Mouse (Mus musculus): ENCODE measurements around the gene Flg. TPM values are rescaled to one million over a fixed set of nuclear protein-coding genes. Genes with fewer than 3 reads are reported as not detected.

Flg gene
- polyA plus RNA-seq (2014; fragmentation: Nextera tagmentation; extraction: Ambion mirVana): 0.10 and 0.24 TPM in 2 replicates

DNA sequence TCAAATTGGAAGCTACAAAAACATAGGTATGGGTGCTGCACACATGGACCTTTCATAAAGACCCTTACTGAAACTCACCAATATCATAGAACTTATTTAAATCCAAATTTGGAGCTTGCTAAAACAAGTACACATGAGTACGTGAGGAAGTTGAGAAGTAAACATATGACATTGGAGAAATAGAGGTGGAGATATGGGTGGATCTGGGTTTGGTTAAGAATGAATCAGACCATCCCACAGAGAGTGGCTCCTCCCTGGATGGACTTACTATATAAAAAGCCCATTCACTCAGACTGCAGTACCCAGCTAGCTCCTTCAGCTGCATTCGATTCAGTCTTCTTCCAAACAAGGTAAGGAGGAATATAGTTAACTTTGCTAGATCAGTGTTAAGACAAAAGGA, at the start of gene Flg:
Gene Flg (plus strand): TSS at position 301 of the 400 bp plus-strand sequence.
- ATAC-seq (ENCODE audit: low FRiP score, low TSS enrichment): no peak
- H3K4me3 ChIP-seq (ENCODE audit: low read length): no peak within 1 kb of the TSS
- H3K4me1 ChIP-seq (ENCODE audit: control insufficient read depth, insufficient read depth, low read length): no peaks in the 10 kb centered on the region
- no peak within 1 kb of the TSS for H3K9ac ChIP-seq (ENCODE audit: low read depth, low read length)
- no peak within 1 kb of the TSS for H3K27ac ChIP-seq (ENCODE audit: low read depth, low read length)
- H3K27me3 ChIP-seq (ENCODE audit: control insufficient read depth, insufficient read depth, low read length): no peaks in the 10 kb centered on the region
- no peaks in the 10 kb centered on the region for H3K9me3 ChIP-seq (ENCODE audit: control insufficient read depth, low read length)
- H3K36me3 ChIP-seq (ENCODE audit: control insufficient read depth, insufficient read depth, low read length): no peaks in the 10 kb centered on the region
- whole genome bisulfite sequencing: 88% methylated on average over 2 of the region's 2 CpGs
- H3K4me2 ChIP-seq (replicated peaks; ENCODE audit: low read depth, low read length): no peak within 1 kb of the TSS

DNA sequence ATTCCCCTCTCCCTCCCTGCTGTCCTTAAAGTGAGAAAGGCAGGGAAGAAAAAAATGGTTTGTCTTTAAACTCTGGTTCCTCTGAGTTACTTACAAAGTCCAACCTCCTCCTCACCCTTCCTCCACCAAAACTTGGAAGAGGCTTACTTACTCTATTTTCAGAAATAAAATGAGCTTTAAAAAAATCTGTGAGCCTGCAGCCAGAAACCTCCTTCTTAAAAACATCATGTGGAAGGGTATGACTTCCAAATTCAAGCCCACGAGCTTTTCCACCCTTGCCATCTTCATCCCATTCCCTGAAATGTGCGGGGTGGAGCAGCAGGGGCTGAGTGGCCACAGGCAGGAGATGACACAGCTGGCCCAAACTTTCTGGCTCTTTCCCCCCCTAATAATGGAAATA, 24.2 kb downstream of the Flg start:
- no peak overlapping the region for H3K9ac ChIP-seq (ENCODE audit: low read depth, low read length)
- no peaks in the 10 kb centered on the region for H3K27me3 ChIP-seq (ENCODE audit: control insufficient read depth, insufficient read depth, low read length)
- 81% methylated on average over 2 of the region's 2 CpGs for WGBS
- no peaks in the 10 kb centered on the region for H3K9me3 ChIP-seq (ENCODE audit: control insufficient read depth, low read length)
- no peaks in the 10 kb centered on the region for H3K4me1 ChIP-seq (ENCODE audit: control insufficient read depth, insufficient read depth, low read length)
- ATAC-seq (ENCODE audit: low FRiP score, low TSS enrichment): no peak
- no peaks in the 10 kb centered on the region for H3K36me3 ChIP-seq (ENCODE audit: control insufficient read depth, insufficient read depth, low read length)
- no peak overlapping the region for H3K4me3 ChIP-seq (ENCODE audit: low read length)
- no peak overlapping the region for H3K4me2 ChIP-seq (replicated peaks; ENCODE audit: low read depth, low read length)
- no peak overlapping the region for H3K27ac ChIP-seq (ENCODE audit: low read depth, low read length)

DNA sequence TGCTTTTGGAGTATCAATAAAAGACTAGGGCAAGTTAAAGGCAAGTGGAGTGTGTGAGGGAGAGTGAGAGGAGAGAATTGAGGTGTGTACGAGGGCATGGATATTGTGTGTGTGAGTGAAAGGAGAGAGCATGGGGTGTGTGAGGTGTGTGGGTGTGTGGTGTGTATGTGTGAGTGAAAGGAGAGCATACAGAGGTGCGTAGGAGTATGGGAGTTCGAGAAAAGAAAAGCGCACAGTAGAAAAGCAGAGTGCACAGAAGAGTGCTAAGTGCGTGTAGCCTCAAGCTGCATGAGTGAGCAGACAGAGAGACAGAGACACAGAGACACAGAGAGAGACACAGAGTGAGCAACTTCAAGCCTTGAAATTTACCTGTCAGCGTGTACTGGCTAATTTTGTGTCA, 26.5 kb downstream of the Flg start:
- no peak for ATAC-seq (ENCODE audit: low FRiP score, low TSS enrichment)
- Histone ChIP-seq H3K4me1 (ENCODE audit: control insufficient read depth, insufficient read depth, low read length) (no peaks in the 10 kb centered on the region), H3K27me3 (ENCODE audit: control insufficient read depth, insufficient read depth, low read length) (no peaks in the 10 kb centered on the region), H3K4me3 (ENCODE audit: low read length) (no peak overlapping the region), H3K36me3 (ENCODE audit: control insufficient read depth, insufficient read depth, low read length) (no peaks in the 10 kb centered on the region), H3K4me2 (replicated peaks; ENCODE audit: low read depth, low read length) (no peak overlapping the region), H3K9me3 (ENCODE audit: control insufficient read depth, low read length) (peaks cover 3% of the 10 kb centered on the region; the same call in 1 of the 2 replicates), H3K9ac (ENCODE audit: low read depth, low read length) (no peak overlapping the region), H3K27ac (ENCODE audit: low read depth, low read length) (no peak overlapping the region)
- WGBS: 86% methylated on average over 6 of the region's 6 CpGs

DNA sequence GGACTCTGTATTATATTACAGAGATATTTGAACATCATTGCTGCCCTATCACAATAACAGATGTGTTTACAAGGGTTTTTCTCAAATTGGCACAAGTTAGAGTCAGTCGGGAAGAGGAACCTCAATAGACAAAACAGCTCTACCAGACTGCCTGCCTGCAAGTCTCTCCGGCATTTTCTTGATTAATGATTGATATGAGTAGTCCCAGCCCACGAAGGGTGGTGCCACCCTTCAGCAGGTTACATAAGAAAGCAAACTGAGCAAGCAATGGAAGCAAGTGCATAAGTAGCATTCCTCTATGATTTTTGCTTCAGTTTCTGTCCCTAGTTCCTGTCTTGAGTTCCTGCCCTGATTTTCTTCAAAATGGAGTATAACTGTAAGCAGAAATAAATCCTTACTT, 28.6 kb downstream of the Flg start:
- Histone ChIP-seq H3K27ac (ENCODE audit: low read depth, low read length) (no peak overlapping the region), H3K9me3 (ENCODE audit: control insufficient read depth, low read length) (peaks cover 3% of the 10 kb centered on the region; the same call in 1 of the 2 replicates), H3K4me3 (ENCODE audit: low read length) (no peak overlapping the region), H3K27me3 (ENCODE audit: control insufficient read depth, insufficient read depth, low read length) (no peaks in the 10 kb centered on the region), H3K9ac (ENCODE audit: low read depth, low read length) (no peak overlapping the region), H3K36me3 (ENCODE audit: control insufficient read depth, insufficient read depth, low read length) (no peaks in the 10 kb centered on the region), H3K4me2 (replicated peaks; ENCODE audit: low read depth, low read length) (no peak overlapping the region), H3K4me1 (ENCODE audit: control insufficient read depth, insufficient read depth, low read length) (no peaks in the 10 kb centered on the region)
- 68% methylated on average over 3 of the region's 3 CpGs for WGBS
- no peak for ATAC-seq (ENCODE audit: low FRiP score, low TSS enrichment)

DNA sequence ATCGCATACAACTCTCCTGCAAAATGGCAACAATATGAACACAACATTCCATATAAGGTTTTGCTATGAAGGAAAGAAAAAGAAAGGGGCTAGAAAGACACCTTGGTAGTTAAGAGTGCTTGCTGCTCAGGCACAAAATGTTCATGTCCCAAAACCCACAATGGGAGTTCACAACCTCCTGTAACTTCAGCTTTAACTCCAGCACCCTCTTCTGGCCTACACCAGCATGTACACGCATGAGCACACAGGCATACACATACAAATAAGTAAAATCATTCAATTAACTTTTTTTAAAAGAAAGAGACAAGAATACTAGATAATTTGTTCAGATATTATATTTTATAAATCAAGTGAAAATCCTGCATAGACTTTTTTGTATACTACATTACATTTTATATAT, 32.8 kb downstream of the Flg start:
- ATAC-seq (ENCODE audit: low FRiP score, low TSS enrichment): no peak
- no peaks in the 10 kb centered on the region for H3K4me1 ChIP-seq (ENCODE audit: control insufficient read depth, insufficient read depth, low read length)

DNA sequence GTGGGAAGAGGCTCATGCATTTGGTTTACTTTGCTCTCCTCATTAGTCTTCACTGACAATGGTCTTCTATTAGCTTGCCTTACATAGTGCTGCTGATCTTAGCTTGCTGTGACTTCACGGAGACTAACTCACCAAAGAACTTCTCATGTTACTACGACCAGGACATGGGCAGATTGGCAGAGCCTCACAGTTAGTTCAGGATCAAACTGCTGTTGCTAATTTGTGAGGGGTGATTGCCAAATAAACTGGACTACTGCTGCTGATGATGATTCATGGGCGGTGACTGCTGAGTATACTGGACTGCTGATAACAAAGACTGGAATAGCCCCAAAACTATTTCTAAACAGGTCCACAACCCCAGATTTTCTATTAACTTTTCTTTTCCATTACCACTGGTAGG, 38.0 kb downstream of the Flg start:
- H3K9me3 ChIP-seq (ENCODE audit: control insufficient read depth, low read length): no peaks in the 10 kb centered on the region

More for the DNA sequence above, 32.8 kb downstream of the Flg start:
- Histone ChIP-seq H3K4me2 (replicated peaks; ENCODE audit: low read depth, low read length) (no peak overlapping the region), H3K36me3 (ENCODE audit: control insufficient read depth, insufficient read depth, low read length) (no peaks in the 10 kb centered on the region), H3K27me3 (ENCODE audit: control insufficient read depth, insufficient read depth, low read length) (no peaks in the 10 kb centered on the region), H3K4me3 (ENCODE audit: low read length) (no peak overlapping the region), H3K9me3 (ENCODE audit: control insufficient read depth, low read length) (peaks cover 3% of the 10 kb centered on the region; the same call in 1 of the 2 replicates), H3K27ac (ENCODE audit: low read depth, low read length) (no peak overlapping the region), H3K9ac (ENCODE audit: low read depth, low read length) (no peak overlapping the region)
- 83% methylated on average over 2 of the region's 2 CpGs for WGBS

DNA sequence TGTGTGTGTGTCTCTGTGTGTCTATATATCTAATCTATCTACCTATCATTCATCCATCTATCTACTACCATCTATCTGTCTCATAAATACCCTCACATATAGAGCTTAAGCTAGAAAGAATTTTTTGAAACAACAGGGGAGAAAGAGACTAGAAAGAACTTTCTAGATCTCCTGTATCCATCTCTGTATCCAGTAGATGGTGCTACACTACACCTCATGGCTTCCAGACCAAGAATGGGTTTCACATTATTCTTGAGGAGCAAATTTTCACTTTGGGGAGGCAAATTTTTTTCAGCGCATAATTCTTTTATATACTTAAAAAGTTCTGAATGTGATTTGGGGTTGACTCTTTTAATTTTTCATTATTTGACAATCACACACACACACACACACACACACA, 41.1 kb downstream of the Flg start:
- H3K27ac ChIP-seq (ENCODE audit: low read depth, low read length): no peak overlapping the region
- no peaks in the 10 kb centered on the region for H3K9me3 ChIP-seq (ENCODE audit: control insufficient read depth, low read length)
- H3K36me3 ChIP-seq (ENCODE audit: control insufficient read depth, insufficient read depth, low read length): no peaks in the 10 kb centered on the region
- H3K27me3 ChIP-seq (ENCODE audit: control insufficient read depth, insufficient read depth, low read length): no peaks in the 10 kb centered on the region
- H3K4me1 ChIP-seq (ENCODE audit: control insufficient read depth, insufficient read depth, low read length): no peaks in the 10 kb centered on the region
- ATAC-seq (ENCODE audit: low FRiP score, low TSS enrichment): no peak
- WGBS: 91% methylated on average over 1 of the region's 1 CpGs
- no peak overlapping the region for H3K9ac ChIP-seq (ENCODE audit: low read depth, low read length)
- no peak overlapping the region for H3K4me2 ChIP-seq (replicated peaks; ENCODE audit: low read depth, low read length)
- H3K4me3 ChIP-seq (ENCODE audit: low read length): no peak overlapping the region

More for the DNA sequence above, 38.0 kb downstream of the Flg start:
- Histone ChIP-seq H3K36me3 (ENCODE audit: control insufficient read depth, insufficient read depth, low read length) (no peaks in the 10 kb centered on the region), H3K4me3 (ENCODE audit: low read length) (no peak overlapping the region), H3K4me1 (ENCODE audit: control insufficient read depth, insufficient read depth, low read length) (no peaks in the 10 kb centered on the region), H3K9ac (ENCODE audit: low read depth, low read length) (no peak overlapping the region), H3K27me3 (ENCODE audit: control insufficient read depth, insufficient read depth, low read length) (no peaks in the 10 kb centered on the region), H3K27ac (ENCODE audit: low read depth, low read length) (no peak overlapping the region), H3K4me2 (replicated peaks; ENCODE audit: low read depth, low read length) (no peak overlapping the region)
- no peak for ATAC-seq (ENCODE audit: low FRiP score, low TSS enrichment)
- 59% methylated on average over 3 of the region's 3 CpGs for WGBS

DNA sequence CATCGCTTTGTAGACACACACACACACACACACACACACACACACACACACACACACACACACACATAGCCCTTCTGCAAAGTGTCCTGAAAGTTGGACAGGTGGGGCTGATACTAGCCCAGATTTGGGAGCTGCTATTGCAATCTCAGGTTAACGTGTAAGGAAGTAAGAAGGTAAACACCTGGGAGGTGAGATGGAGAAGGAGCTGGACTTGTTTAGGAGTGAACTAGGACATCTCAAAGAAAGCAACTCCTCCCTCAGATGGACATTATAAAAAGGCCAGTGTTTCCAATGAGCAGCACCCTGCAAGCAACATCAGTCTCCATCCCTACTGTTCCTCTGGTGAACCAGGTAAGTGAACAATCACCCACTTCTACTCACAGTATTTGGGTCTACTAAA, 46.1 kb downstream of the Flg start, which contains the start of gene Hrnr:
Gene Hrnr (plus strand): TSS at position 301 of the 400 bp plus-strand sequence.
- 78% methylated on average over 2 of the region's 2 CpGs for WGBS
- H3K4me1 ChIP-seq (ENCODE audit: control insufficient read depth, insufficient read depth, low read length): no peaks in the 10 kb centered on the region
- no peak within 1 kb of the TSS for H3K4me3 ChIP-seq (ENCODE audit: low read length)
- ATAC-seq (ENCODE audit: low FRiP score, low TSS enrichment): no peak
- no peaks in the 10 kb centered on the region for H3K27me3 ChIP-seq (ENCODE audit: control insufficient read depth, insufficient read depth, low read length)
- H3K36me3 ChIP-seq (ENCODE audit: control insufficient read depth, insufficient read depth, low read length): no peaks in the 10 kb centered on the region
- no peak within 1 kb of the TSS for H3K4me2 ChIP-seq (replicated peaks; ENCODE audit: low read depth, low read length)
- no peak within 1 kb of the TSS for H3K9ac ChIP-seq (ENCODE audit: low read depth, low read length)
- H3K27ac ChIP-seq (ENCODE audit: low read depth, low read length): no peak within 1 kb of the TSS
- H3K9me3 ChIP-seq (ENCODE audit: control insufficient read depth, low read length): no peaks in the 10 kb centered on the region

DNA sequence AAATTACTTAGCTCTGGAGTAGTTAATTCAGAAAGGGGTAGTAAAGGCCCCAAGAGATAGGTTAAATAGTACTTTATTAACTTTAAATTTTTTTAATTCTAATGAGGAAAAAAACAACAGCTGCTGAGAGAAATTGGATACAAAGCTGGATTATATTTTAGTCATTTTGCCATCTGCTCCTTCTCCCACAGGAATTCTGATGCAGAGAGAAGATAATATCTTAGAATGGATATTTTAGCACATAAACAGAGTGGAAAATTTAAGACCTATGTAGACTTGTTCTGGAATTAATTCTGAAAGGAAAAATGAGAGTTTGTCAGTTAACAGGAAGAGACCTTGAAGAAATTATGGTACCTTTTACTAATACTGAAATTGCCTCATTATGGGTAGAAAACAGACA, 64.4 kb downstream of the Flg start:
- H3K27me3 ChIP-seq (ENCODE audit: control insufficient read depth, insufficient read depth, low read length): no peaks in the 10 kb centered on the region
- H3K4me2 ChIP-seq (replicated peaks; ENCODE audit: low read depth, low read length): no peak overlapping the region
- H3K27ac ChIP-seq (ENCODE audit: low read depth, low read length): no peak overlapping the region
- no peaks in the 10 kb centered on the region for H3K36me3 ChIP-seq (ENCODE audit: control insufficient read depth, insufficient read depth, low read length)
- H3K9ac ChIP-seq (ENCODE audit: low read depth, low read length): no peak overlapping the region
- ATAC-seq (ENCODE audit: low FRiP score, low TSS enrichment): no peak
- H3K4me1 ChIP-seq (ENCODE audit: control insufficient read depth, insufficient read depth, low read length): no peaks in the 10 kb centered on the region
- H3K4me3 ChIP-seq (ENCODE audit: low read length): no peak overlapping the region
- no peaks in the 10 kb centered on the region for H3K9me3 ChIP-seq (ENCODE audit: control insufficient read depth, low read length)

Data from kidney, embryonic 14.5 days (tissue).